Mouse (Mus musculus) heart, adult 2 months (tissue): ENCODE results near the gene Gabbr1.

Source experiments
- CTCF ChIP-seq: fragments of 200-600 bp; IDR thresholded peaks from 2 replicates; pipeline ENCODE4 v1.8.1; 2022; ENCODE audit warnings: antibody characterized with exemption, mild to moderate bottlenecking, moderate library complexity
- POLR2A ChIP-seq: fragments of 200-500 bp; IDR thresholded peaks from 2 replicates; pipeline ENCODE4 v1.6.1; 2011; ENCODE audit warnings: mild to moderate bottlenecking, low read depth, low read length, control low read depth; ENCODE audit not compliant: insufficient read depth

DNA sequence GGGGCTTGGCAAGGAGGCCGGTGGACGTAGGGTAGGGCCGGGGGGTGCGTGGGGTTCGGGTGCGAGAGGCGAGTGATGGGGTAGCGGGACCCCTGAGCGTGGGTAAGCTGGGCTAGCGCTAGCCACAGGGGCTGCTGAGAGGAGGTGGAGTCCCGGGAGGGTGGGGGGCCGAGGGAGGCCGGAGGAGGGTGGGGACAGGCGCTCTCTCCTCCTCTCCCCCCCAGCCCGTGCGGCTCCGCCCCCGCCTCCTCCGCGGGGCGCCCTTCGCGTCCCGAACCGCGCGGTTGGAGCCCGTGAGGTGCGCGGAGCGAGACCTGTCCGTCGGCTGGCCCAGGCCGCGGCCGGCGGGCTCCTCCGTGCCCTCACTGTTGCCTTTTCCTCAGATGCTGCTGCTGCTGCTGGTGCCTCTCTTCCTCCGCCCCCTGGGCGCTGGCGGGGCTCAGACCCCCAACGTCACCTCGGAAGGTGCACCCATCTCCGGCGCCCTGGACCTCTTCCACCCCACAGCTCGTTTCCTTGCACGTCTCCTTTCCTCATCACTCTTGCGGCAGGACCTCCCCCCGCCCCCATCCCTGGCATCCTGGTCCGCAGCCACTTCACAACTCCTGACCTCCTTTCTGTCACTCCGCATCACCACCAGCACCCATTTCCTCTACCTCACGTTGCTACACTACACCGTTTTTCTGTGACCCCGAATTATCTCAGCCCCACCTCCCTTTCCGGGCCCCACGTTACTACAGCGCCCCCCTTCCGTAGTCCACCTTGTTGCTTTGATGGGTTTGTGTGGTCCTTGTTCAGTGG, 746 bp downstream of the Gabbr1 start:
- TF ChIP-seq POLR2A (no peak), CTCF (no peak)
